Mouse (Mus musculus): ENCODE data around the gene Olfr1036.

- TF ChIP-seq GATA1 (IDR thresholded peaks at IDR 0.05; ENCODE audit: low read length): no peak
- no peak for TF ChIP-seq TAL1 (IDR thresholded peaks at IDR 0.05; ENCODE audit: low read length)
Observed at GRCm38 (mm10) chr2:86087285-86087684, 13.5 kb downstream of the Olfr1036 start, which contains the start of gene Olfr1037.
